Mouse (Mus musculus) kidney, embryonic 16.5 days (tissue): ENCODE results near the gene Cyb5r3. TPM values are rescaled to one million over a fixed set of nuclear protein-coding genes. Genes with fewer than 3 reads are reported as not detected.

Experiments
- ATAC-seq: fragments of 200-750 bp; cut with Nextera tagmentation; 2 replicates; pipeline ENCODE4 v1.8.0; 2017; ENCODE audit warnings: moderate TSS enrichment; ENCODE audit not compliant: low FRiP score, low TSS enrichment
- H3K27ac ChIP-seq: fragments of 300-500 bp; sonication (generic); 2 replicates; pipeline ENCODE4 v1.5.1; 2014; ENCODE audit warnings: low read length
- H3K27me3 ChIP-seq: fragments of 300-500 bp; sonication (generic); 2 replicates; pipeline ENCODE4 v1.6.1; 2014; ENCODE audit warnings: low read length, control low read depth, mixed read lengths; ENCODE audit not compliant: insufficient read depth
- H3K36me3 ChIP-seq: fragments of 300-500 bp; sonication (generic); 2 replicates; pipeline ENCODE4 v1.6.1; 2014; ENCODE audit warnings: low read length, control low read depth, mixed read lengths; ENCODE audit not compliant: insufficient read depth
- H3K4me1 ChIP-seq: fragments of 300-500 bp; sonication (generic); 2 replicates; pipeline ENCODE4 v1.6.1; 2014; ENCODE audit warnings: low read length, control low read depth, mixed read lengths; ENCODE audit not compliant: insufficient read depth
- H3K4me2 ChIP-seq: fragments of 300-500 bp; sonication (generic); replicated peaks from 2 replicates; pipeline ENCODE4 v1.6.1; 2014; ENCODE audit warnings: low read depth, low read length
- H3K4me3 ChIP-seq: fragments of 300-500 bp; sonication (generic); 2 replicates; pipeline ENCODE4 v1.5.1; 2014; ENCODE audit warnings: mild to moderate bottlenecking, low read length
- H3K9ac ChIP-seq: fragments of 300-500 bp; sonication (generic); replicated peaks from 2 replicates; pipeline ENCODE4 v1.6.1; 2014; ENCODE audit warnings: low read length
- H3K9me3 ChIP-seq: fragments of 300-500 bp; sonication (generic); 2 replicates; pipeline ENCODE4 v1.6.1; 2016; ENCODE audit warnings: low read length, control low read depth
- WGBS: fragments of 180-500 bp; shearing (Covaris S2); extraction: QIAGEN DNeasy Blood & Tissue Kit; methylation state at CpG from one replicate; pipeline ENCODE4 v1.1.7; 2014; 5-methylcytosine and 5-hydroxymethylcytosine counted together
- polyA plus RNA-seq: library from polyadenylated mRNA; unstranded; fragments of >200 nt; fragmentation: Nextera tagmentation; extraction: Ambion mirVana; gene quantifications from 2 replicates; pipeline ENCODE4 v1.2.1, GENCODE M21; 2015

Cyb5r3 gene
- polyA plus RNA-seq, 1 experiment from 2014 or later, result 172 TPM

DNA sequence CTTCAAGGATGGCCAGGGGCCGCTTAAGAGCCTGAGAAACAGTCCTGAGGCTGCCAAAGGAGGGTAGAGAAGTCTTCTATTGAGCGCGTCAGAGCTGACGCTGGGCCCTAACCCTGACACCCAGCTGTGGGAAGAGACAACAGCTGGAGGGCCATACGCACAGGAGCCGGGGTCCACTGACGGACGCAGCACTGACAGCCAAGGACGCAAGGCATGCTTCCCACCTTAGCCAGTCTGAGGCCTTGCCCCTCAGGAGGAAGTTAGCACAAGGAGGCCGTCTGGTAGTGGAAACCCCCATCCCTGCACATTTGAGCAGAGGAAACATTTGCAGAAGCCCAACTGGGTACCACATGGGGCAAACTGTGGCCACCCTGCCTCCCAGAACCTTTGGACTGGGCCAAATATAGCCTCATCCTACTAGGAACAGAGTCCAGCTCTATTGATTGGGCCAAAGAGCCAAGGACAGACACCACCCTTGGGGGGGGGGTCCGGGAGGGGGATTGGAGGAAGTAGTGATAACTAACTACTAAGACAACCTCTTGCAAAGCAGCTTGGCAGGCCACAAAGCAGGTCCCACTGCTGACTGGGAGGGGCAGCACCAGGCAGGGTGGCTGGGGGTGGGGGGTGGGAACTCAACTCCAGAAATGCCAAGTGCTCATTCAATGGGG, 9.4 kb downstream of the Cyb5r3 start:
- H3K27me3 ChIP-seq, result no peaks in the 10 kb centered on the region
- peaks cover 25% of the 10 kb centered on the region for H3K36me3 ChIP-seq
- H3K4me3 ChIP-seq, result no peak overlapping the region
- no peak for ATAC-seq
- no peak overlapping the region for H3K9ac ChIP-seq
- no peak overlapping the region for H3K4me2 ChIP-seq
- 87% methylated on average over 11 of the region's 11 CpGs for WGBS
- H3K9me3 ChIP-seq, result no peaks in the 10 kb centered on the region
- no peak overlapping the region for H3K27ac ChIP-seq
- H3K4me1 ChIP-seq, result peaks cover 26% of the 10 kb centered on the region

DNA sequence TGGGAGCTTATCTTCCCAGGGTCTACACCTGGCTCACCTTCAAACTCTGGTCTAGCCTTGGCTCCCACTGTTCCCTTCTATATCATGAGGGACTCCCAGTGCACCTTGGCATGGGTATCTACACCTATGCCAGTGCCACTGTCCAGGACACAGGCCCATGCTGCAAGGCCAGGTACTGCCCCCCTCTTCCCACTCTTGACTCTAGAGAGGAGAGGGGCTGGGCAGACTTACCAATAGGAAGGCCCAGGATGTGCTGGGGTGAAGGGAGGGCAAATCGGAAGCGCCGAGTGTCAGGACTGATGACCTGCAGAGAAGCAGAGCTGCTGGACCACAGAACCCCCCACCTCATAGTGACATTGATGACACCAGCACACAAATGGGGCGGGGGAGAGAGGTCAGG, 10.4 kb downstream of the Cyb5r3 start:
- no peak for ATAC-seq
- WGBS, result 91% methylated on average over 4 of the region's 4 CpGs
- no peak overlapping the region for H3K4me3 ChIP-seq
- H3K4me1 ChIP-seq, result peaks cover 17% of the 10 kb centered on the region
- H3K36me3 ChIP-seq, result peaks cover 34% of the 10 kb centered on the region
- H3K9ac ChIP-seq, result no peak overlapping the region
- no peaks in the 10 kb centered on the region for H3K27me3 ChIP-seq
- H3K4me2 ChIP-seq, result no peak overlapping the region
- no peaks in the 10 kb centered on the region for H3K9me3 ChIP-seq
- no peak overlapping the region for H3K27ac ChIP-seq

DNA sequence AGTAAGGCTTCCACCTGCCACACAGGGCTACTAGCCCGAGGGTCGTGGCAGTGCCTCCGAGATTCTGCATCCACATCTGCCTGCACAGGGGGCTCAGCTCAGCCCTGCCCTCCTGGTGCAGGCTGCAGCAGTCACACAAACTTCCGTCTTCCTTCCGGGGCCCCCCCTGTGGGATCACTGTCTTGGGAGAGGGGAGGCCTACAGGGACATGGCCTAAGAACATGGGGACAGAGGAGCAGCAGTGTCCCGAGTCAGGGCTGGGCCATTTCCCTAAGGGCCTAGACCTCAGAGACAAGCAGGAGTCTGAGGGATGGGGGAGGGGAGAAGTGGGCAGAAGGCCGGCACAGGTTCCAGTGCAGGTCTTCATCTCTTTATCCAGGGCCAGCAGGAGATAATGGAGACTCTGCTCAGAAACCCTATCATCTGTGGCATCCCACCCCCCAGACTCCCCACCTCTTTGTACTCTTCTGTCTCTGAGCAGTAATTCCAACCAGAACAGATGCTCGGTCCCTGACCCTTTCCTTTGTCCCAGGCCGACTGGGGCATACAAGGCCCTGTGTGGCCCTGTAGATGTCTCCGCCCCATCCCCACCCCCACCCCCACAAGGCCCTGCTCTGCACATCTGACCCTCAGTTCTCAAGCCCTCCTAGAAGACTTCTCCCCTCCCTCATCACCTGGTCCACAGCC, 11.2 kb downstream of the Cyb5r3 start:
- no peak overlapping the region for H3K4me3 ChIP-seq
- H3K9me3 ChIP-seq, result no peaks in the 10 kb centered on the region
- 0 out of 2 replicates have a peak overlapping the region, but pooled peaks have one; percentile 8 for H3K9ac ChIP-seq
- H3K27me3 ChIP-seq, result no peaks in the 10 kb centered on the region
- no peak overlapping the region for H3K4me2 ChIP-seq
- ATAC-seq, result no peak
- WGBS, result 55% methylated on average over 10 of the region's 10 CpGs
- H3K4me1 ChIP-seq, result peaks cover 11% of the 10 kb centered on the region
- H3K36me3 ChIP-seq, result peaks cover 37% of the 10 kb centered on the region
- H3K27ac ChIP-seq, result no peak overlapping the region

DNA sequence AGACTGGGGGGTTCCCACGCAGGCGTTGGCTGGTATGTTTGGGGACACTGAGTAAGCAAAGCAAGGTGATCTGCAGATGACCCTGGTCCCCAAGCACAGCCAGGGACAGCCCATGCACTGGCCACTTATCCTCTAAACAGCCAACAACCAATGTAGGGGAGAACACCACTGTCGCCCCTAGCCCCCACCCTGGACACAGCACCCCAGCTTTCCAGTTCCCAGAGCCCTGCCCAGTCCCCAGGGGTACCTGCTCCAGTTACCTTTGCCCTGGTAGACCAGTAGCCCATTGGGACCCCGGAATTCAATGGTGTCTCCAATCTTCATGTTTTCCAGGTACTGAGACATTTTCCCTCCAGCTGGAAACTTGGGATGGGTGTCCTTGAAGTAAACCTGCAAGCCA, 11.8 kb downstream of the Cyb5r3 start:
- H3K9ac ChIP-seq, result 0 out of 2 replicates have a peak overlapping the region, but pooled peaks have one; percentile 8
- H3K27ac ChIP-seq, result no peak overlapping the region
- H3K9me3 ChIP-seq, result no peaks in the 10 kb centered on the region
- H3K36me3 ChIP-seq, result peaks cover 37% of the 10 kb centered on the region
- 96% methylated on average over 4 of the region's 4 CpGs for WGBS
- no peak overlapping the region for H3K4me3 ChIP-seq
- no peaks in the 10 kb centered on the region for H3K27me3 ChIP-seq
- no peak for ATAC-seq
- H3K4me2 ChIP-seq, result no peak overlapping the region
- H3K4me1 ChIP-seq, result peaks cover 11% of the 10 kb centered on the region

DNA sequence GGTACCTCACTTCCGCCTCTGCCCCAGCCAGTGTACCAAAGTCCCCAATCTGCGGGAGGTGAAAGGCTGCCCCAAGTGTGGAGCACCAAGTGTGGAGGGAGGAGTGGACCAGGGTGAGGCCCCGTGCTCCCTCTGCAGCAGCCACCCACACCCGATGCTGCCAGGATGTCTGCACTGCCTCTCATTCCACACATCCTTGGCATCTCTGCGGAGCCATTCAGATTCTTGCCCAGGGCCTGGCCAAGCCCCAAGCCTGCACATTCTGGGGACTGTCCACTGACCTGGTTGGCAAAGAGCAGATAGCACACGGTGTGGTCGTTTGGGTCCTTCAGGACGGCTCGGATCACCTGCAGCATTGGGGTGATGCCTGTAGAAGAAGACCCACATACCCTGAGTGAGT, 12.6 kb downstream of the Cyb5r3 start:
- ATAC-seq, result no peak
- H3K4me3 ChIP-seq, result no peak overlapping the region
- no peaks in the 10 kb centered on the region for H3K9me3 ChIP-seq
- 91% methylated on average over 9 of the region's 9 CpGs for WGBS
- no peak overlapping the region for H3K4me2 ChIP-seq
- no peak overlapping the region for H3K9ac ChIP-seq
- H3K4me1 ChIP-seq, result peaks cover 6% of the 10 kb centered on the region
- H3K36me3 ChIP-seq, result peaks cover 37% of the 10 kb centered on the region
- H3K27ac ChIP-seq, result no peak overlapping the region
- no peaks in the 10 kb centered on the region for H3K27me3 ChIP-seq

DNA sequence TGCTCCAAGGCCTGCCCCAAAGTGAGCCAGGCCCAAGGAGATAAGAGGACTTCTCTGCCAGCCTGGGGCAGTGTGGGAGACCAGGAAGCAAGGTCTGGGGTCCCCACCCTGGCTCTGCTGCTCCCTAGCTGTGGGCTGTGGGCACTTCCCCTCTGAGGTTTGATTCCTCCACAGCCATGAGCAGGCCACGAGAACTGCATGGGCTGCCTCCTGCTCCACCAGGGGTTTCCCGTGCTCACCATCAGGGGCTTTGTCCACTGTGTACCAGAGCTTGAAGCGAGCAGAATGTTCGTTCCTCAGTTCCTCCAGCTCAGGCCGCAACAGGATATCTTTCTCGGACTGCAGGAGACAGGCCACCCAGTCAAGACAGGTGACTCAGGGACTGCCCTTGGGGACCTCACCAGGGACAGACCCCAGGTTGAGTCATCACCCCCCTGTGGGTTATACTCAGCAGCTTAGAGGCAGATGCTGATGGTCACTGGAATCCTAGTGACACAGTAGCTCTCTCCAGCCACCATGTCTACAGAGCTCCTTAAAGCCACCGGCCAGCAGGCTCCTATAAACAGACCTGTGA, 13.7 kb downstream of the Cyb5r3 start:
- Histone ChIP-seq H3K27me3 (no peaks in the 10 kb centered on the region), H3K27ac (no peak overlapping the region), H3K9me3 (no peaks in the 10 kb centered on the region), H3K4me1 (peaks cover 2% of the 10 kb centered on the region; the same call in 1 of the 2 replicates), H3K4me2 (no peak overlapping the region), H3K9ac (no peak overlapping the region), H3K36me3 (peaks cover 43% of the 10 kb centered on the region), H3K4me3 (no peak overlapping the region)
- ATAC-seq, result no peak
- WGBS, result 90% methylated on average over 7 of the region's 7 CpGs

DNA sequence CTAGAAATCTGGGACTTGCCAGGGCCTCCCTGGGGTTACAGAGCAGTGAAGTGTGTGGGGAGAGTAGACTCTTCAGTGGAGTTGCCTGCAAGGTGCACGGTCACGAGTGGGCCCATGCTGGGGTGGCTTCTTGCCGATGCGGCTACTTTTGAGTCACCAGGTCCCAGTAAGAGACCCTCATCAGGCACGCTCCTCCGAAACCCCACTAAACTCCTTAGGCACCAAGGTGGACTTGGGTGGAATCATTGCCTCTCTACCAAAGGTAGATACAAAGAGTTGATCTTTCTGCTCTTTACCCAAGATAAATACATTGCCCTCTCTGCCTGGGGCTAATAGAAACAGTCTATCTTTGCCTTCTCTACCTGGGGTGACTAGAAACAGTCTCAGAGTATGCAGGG, 14.7 kb downstream of the Cyb5r3 start:
- Histone ChIP-seq H3K27me3 (no peaks in the 10 kb centered on the region), H3K27ac (no peak overlapping the region), H3K9ac (no peak overlapping the region), H3K4me2 (no peak overlapping the region), H3K9me3 (no peaks in the 10 kb centered on the region), H3K36me3 (peaks cover 46% of the 10 kb centered on the region), H3K4me1 (no peaks in the 10 kb centered on the region), H3K4me3 (no peak overlapping the region)
- ATAC-seq, result no peak
- 95% methylated on average over 6 of the region's 6 CpGs for WGBS

DNA sequence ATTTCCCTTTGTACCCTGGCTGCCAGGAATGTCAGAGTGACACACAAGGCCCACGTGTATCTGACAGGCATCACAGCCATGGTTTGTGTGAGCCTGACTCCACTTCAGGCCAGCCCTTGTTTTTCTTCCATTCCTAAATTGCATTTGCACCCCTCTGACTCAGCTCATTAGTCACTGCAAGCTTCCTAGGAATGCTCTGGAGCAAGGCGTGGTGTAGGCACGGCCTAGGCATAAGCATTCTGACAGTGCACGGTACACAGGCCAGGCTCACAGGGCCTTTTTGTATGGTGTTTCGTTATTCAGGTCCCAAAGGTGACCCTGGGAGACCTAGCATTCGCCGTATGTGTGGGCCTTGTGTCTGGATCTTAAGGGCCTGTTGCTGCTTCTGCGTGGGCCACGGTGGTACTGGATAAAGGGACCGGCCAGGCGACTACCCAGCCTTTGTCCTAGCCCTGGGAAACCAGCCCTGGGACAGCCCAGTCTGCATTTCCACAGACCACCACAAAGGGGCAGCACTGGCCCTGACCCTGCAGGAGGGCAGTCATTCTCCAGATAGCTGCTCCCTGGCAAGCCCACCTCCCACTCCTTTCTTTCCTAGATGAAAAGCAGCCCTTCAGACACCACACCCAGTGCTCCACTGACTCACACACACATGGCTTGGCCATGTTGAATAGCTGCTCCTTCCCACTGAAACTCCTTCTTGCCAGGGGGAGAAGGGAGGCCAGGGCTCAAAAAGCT, 15.3 kb downstream of the Cyb5r3 start:
- no peaks in the 10 kb centered on the region for H3K9me3 ChIP-seq
- H3K27me3 ChIP-seq, result no peaks in the 10 kb centered on the region
- no peaks in the 10 kb centered on the region for H3K4me1 ChIP-seq
- peaks cover 46% of the 10 kb centered on the region for H3K36me3 ChIP-seq
- no peak overlapping the region for H3K4me3 ChIP-seq
- H3K9ac ChIP-seq, result no peak overlapping the region
- peak; percentile 50; the same call in 1 of the 2 replicates for ATAC-seq
- no peak overlapping the region for H3K27ac ChIP-seq
- no peak overlapping the region for H3K4me2 ChIP-seq
- 70% methylated on average over 11 of the region's 11 CpGs for WGBS

DNA sequence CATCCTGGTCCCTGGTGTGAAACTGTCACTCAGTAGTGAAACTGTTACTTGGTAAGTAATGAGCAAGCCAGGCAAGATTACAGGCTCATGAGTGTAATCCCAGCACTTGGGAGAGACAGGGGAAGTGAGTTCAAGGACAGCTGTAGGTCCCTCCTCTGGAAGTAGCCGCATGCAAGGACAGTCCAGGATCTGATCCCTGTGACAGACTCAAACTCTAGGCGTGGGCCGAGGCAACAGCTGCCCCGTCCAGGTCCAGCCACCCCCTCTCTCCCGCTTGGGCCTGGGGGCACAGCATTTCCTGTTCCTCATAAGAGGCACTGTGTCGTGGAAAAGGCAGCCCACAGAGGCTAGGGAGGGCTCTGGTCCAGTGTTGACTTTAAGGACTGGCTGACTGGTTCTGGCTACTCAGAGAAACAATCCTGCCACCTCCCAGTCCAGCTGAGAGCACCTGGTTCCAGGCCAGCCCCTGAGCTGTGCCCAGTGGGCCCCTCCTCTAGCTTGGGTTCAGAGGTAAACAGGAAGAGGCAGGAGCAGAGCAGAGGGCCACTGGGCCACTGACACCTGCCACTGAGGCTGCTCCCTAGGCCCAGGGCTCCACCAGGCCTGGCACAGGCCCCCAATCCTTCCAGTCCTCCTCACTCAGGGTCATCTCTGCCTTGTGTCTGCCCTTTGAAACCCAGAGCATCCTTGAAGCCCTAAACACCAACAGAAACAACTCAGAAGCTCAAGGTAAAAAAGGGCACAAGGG, 16.5 kb downstream of the Cyb5r3 start:
- Histone ChIP-seq H3K4me1 (no peaks in the 10 kb centered on the region), H3K27ac (peak overlapping the region; percentile 15; the same call in 1 of the 2 replicates), H3K27me3 (no peaks in the 10 kb centered on the region), H3K9ac (no peak overlapping the region; the same call in 1 of the 2 replicates), H3K4me2 (no peak overlapping the region), H3K4me3 (no peak overlapping the region), H3K9me3 (no peaks in the 10 kb centered on the region), H3K36me3 (peaks cover 46% of the 10 kb centered on the region)
- 66% methylated on average over 6 of the region's 6 CpGs for WGBS
- ATAC-seq, result 0 out of 2 replicates have a peak, but pooled peaks have one; percentile 11
